Mouse (Mus musculus) heart, postnatal 36 days (tissue): ENCODE data around the gene Erich6. TPM values are rescaled to one million over a fixed set of nuclear protein-coding genes. Genes with fewer than 3 reads are reported as not detected.
A peak's percentile ranks its signal among the peaks of the same experiment; 100 is the strongest.
"Not testable (repeated sequence)": the region's sequence is repeated elsewhere in the genome, so short reads cannot be mapped to it uniquely, and the experiment has no call there.

ENCODE experiments used
- DNase-seq, 2 experiments: peaks; one replicate each; pipeline ENCODE4 v3.0.0; 2021 to 2022
- intact Hi-C: fragments of 180-260 bp; cut with DNase I; formaldehyde crosslinking; loops from one replicate; pipeline ENCODE4 v1.15.1; 2025
- total RNA-seq, 2 experiments: library from RNA; stranded (reverse); gene quantifications; 2 replicates each; pipeline ENCODE4 v1.2.3; 2021

The Erich6 gene
- total RNA-seq, 2 experiments from 2014 or later: not detected

GRCm38 (mm10) chr3:58650328-58650727 is 13.3 kb upstream of the Erich6 start:
- no peak for DNase-seq
- intact Hi-C loops: no loop called here

- intact Hi-C loops: no loop called here
- DNase-seq: no peak
These were observed 10.2 kb upstream of the Erich6 start for GRCm38 (mm10) chr3:58647179-58647578.

DNA sequence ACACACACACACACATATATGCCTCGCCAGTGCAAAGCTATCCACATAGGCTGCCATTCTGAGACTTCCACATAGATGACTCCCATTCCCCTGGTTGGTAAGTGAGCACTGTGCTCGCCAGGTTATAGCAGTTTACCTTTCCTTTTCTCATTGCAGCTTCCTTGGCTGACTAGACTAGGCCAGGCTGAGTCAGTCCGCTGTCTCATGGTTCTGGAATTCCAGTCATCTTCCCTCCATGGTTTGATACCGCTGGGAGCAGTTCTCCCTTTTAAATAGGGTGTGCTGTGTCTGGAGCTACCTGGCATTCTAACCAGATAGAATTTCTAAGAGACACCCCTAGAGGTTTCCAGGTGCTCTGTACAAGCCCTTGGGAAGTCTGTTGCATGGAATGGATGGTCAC is 9.2 kb upstream of the Erich6 start:
- DNase-seq: no peak
- intact Hi-C loops: no loop called here

- no peak for DNase-seq
- intact Hi-C loops: no loop called here
These were observed 5.3 kb downstream of the Erich6 start for GRCm38 (mm10) chr3:58631693-58632092.

- DNase-seq: no peak
These were observed 12.0 kb downstream of the Erich6 start for GRCm38 (mm10) chr3:58624981-58625380.

GRCm38 (mm10) chr3:58622665-58623394 is 14.2 kb downstream of the Erich6 start:
- DNase-seq: no peak
- intact Hi-C loops: no loop called here

More at GRCm38 (mm10) chr3:58624981-58625380, 12.0 kb downstream of the Erich6 start:
- intact Hi-C loops: no loop called here

GRCm38 (mm10) chr3:58621066-58621465 is 15.9 kb downstream of the Erich6 start:
- intact Hi-C loops: no loop called here

GRCm38 (mm10) chr3:58609985-58610384 is 27.0 kb downstream of the Erich6 start:
- intact Hi-C loops: no loop called here
- no peak for DNase-seq

More at GRCm38 (mm10) chr3:58621066-58621465, 15.9 kb downstream of the Erich6 start:
- no peak for DNase-seq

- intact Hi-C loops: no loop called here
These were observed 28.5 kb downstream of the Erich6 start for GRCm38 (mm10) chr3:58608506-58608905.

DNA sequence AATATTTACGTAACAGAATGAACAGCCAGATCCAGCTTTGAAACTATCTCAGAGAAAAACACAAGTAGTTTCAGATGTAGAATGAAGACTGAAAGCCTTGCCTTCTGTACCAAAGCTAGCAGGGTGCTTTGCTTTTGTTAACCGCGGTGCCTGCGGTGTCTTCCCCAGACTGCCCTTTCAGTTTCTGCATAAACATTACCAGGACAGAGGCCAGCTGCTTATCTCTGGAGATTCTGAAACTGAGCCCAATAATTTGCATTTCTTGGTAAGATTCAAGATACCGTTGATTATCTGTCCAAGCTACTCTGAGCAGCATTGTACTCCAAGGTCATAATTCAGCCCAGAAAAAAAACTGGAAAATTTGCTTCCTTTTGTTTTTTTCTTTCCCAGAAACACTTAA is 43.4 kb downstream of the Erich6 start:
- intact Hi-C loops: no loop called here
- no peak for DNase-seq

More at GRCm38 (mm10) chr3:58608506-58608905, 28.5 kb downstream of the Erich6 start:
- no peak for DNase-seq

GRCm38 (mm10) chr3:58592666-58593065 is 44.3 kb downstream of the Erich6 start:
- intact Hi-C loops, DNase-seq: not testable (repeated sequence)

DNA sequence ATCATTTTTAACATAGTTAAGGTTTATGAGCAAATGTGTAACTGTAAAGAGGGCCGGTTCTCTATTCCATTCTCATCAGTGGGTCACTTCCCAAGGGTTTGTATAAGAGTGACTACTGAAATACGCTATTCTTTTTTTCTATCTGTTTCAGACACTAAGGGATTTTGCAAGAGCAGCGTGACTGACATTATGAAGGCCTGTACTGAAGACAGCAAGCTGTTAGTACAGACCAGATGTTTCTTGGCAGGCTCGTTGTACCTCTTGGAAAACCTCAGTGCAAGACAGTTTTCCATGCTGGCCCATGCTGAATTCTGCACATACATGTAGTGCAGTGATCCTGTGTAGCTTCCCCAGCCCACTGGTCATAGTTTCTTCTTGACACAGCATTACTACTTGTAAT is 46.5 kb downstream of the Erich6 start:
- intact Hi-C loops, DNase-seq: not testable (repeated sequence)

GRCm38 (mm10) chr3:58582788-58583426 is 54.1 kb downstream of the Erich6 start:
- intact Hi-C loops: loop anchor here (10.0 kb wide), 1 partner anchor 738 kb away; the partner anchor contains the start of gene Pfn2
- DNase-seq: no peak

- intact Hi-C loops: loop anchor here (10.0 kb wide), 1 partner anchor 737 kb away; the partner anchor contains the start of gene Pfn2
- DNase-seq: no peak
These were observed 54.7 kb downstream of the Erich6 start for GRCm38 (mm10) chr3:58582297-58582696.

DNA sequence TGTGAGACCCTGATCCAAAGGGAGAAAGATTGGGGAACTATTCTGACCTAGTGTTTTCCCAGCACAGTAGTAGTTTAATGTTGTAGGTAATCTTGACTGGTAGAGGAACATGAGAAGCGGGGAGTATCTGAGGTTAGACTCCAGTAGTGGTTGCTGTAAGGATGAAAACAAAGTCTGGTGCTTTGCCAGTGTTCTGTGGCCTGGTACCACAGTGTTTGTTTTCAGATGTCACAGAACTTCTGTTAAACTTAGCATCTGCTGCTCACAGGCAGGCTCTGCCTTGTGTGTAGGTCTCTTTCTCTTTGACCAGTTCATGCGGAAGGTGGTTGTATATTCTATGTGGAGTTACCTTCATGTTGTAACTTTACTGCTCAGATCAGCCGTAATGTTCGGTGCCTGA is 55.5 kb downstream of the Erich6 start:
- no peak for DNase-seq
- intact Hi-C loops: loop anchor here (10.0 kb wide), 1 partner anchor 737 kb away; the partner anchor contains the start of gene Pfn2

- DNase-seq: no peak
- intact Hi-C loops: loop anchor here (1.0 to 5.0 kb wide), 3 partner anchors 52 to 163 kb away; partner anchors contain the start of genes Eif2a, Serp1, Siah2 and Tsc22d2
These were observed 59.4 kb downstream of the Erich6 start for GRCm38 (mm10) chr3:58577506-58578050.

GRCm38 (mm10) chr3:58577067-58577503 is 59.9 kb downstream of the Erich6 start:
- intact Hi-C loops: loop anchor here (1.0 to 5.0 kb wide), 3 partner anchors 52 to 162 kb away; partner anchors contain the start of genes Eif2a, Serp1, Siah2 and Tsc22d2
- DNase-seq: no peak

GRCm38 (mm10) chr3:58576137-58577066 is 60.6 kb downstream of the Erich6 start, which contains the start of gene Selenot:
TSS of gene Selenot (plus strand) at chr3:58576636.
- DNase-seq: peak; percentile 98 to 99
- intact Hi-C loops: loop anchor here (1.0 to 5.0 kb wide), 3 partner anchors 51 to 162 kb away; partner anchors contain the start of genes Eif2a, Serp1, Siah2 and Tsc22d2

GRCm38 (mm10) chr3:58570821-58571220 is 66.2 kb downstream of the Erich6 start:
- no peak for DNase-seq
- intact Hi-C loops: no loop called here
